Comparison of ENCODE assay signal across 23 mouse cellular contexts in the genomic region with DNA sequence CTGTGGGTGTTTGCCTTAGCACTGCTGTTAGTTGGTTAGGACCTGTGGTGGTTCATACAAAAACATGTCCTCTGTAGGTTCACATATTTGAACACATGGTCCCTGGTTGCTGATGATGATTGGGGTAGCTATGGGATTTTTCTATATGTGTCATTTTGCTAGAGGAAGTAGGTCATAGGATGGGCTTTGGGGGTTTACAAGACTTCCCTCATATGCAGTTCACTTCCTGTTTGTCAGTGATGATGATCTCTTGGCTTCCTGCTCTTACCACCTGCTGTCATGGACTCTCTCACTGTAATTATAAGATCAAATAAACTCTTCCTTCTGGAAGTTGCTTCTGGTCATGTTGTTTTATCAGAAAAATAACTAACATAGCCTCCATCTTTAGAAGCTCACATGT. TPM values are rescaled to one million over a fixed set of nuclear protein-coding genes. Genes with fewer than 3 reads are reported as not detected.
DNase-seq lines count a peak whose midpoint lies in the region; ATAC-seq and TF ChIP-seq lines count a peak whose summit lies in the region.
"Had no signal": no experiment of that assay in that cellular context is flagged by ENCODE, and none has a peak within 500 bp of the region (broad histone marks: within the 10 kb centered on the region; RNA-seq: fewer than 3 reads in every experiment).

No protein-coding gene starts in this region.

- TF ChIP-seq CTCF in midbrain, postnatal 0 days (IDR thresholded peaks at IDR 0.05), result no peak
- no peak for TF ChIP-seq CTCF in forebrain, postnatal 0 days (IDR thresholded peaks at IDR 0.05; ENCODE audit: low read depth)

- H3K36me3 ChIP-seq in splenic B cell, adult 2 months (ENCODE audit: control insufficient read depth, insufficient read depth, low read length, poor library complexity, severe bottlenecking), result no peaks in the 10 kb centered on the region
- H3K36me3 ChIP-seq in midbrain, postnatal 0 days (ENCODE audit: insufficient read depth, low read length), result no peaks in the 10 kb centered on the region
- H3K36me3 ChIP-seq in forebrain, postnatal 0 days (ENCODE audit: insufficient read depth), result no peaks in the 10 kb centered on the region
- H3K36me3 ChIP-seq: embryonic facial prominence, embryonic 10.5 days; embryonic facial prominence, embryonic 12.5 days; forebrain, embryonic 15.5 days had no signal

- no peaks in the 10 kb centered on the region for H3K9me3 ChIP-seq in midbrain, postnatal 0 days (ENCODE audit: low read length)
- no peaks in the 10 kb centered on the region for H3K9me3 ChIP-seq in forebrain, postnatal 0 days (ENCODE audit: low read length)
- H3K9me3 ChIP-seq: embryonic facial prominence, embryonic 10.5 days; embryonic facial prominence, embryonic 12.5 days; forebrain, embryonic 13.5 days; forebrain, embryonic 15.5 days had no signal

- no peak overlapping the region for H3K4me3 ChIP-seq in midbrain, postnatal 0 days (ENCODE audit: low read depth, low read length)
- H3K4me3 ChIP-seq in forebrain, postnatal 0 days (ENCODE audit: low read depth, low read length), result no peak overlapping the region
- H3K4me3 ChIP-seq: embryonic facial prominence, embryonic 10.5 days; embryonic facial prominence, embryonic 12.5 days; forebrain, embryonic 13.5 days; forebrain, embryonic 15.5 days had no signal

- H3K4me2 ChIP-seq in midbrain, postnatal 0 days (ENCODE audit: low read depth, low read length, poor library complexity, severe bottlenecking), result no peak overlapping the region
- H3K4me2 ChIP-seq in forebrain, postnatal 0 days (ENCODE audit: low read depth), result no peak overlapping the region
- H3K4me2 ChIP-seq: embryonic facial prominence, embryonic 12.5 days; forebrain, embryonic 13.5 days; forebrain, embryonic 15.5 days had no signal

- ATAC-seq in granulocyte monocyte progenitor cell, adult 5-6 weeks (replicated peaks; ENCODE audit: poor library complexity, severe bottlenecking), result peak; percentile 71
- peak; percentile 69; the same call in 1 of the 2 replicates for ATAC-seq in megakaryocyte progenitor cell, adult 5-6 weeks (replicated peaks; ENCODE audit: poor library complexity)
- ATAC-seq in midbrain, postnatal 0 days (ENCODE audit: low FRiP score), result no peak
- ATAC-seq in forebrain, postnatal 0 days, result no peak
- ATAC-seq: forebrain, embryonic 13.5 days; forebrain, embryonic 15.5 days had no signal

- no peaks in the 10 kb centered on the region for H3K4me1 ChIP-seq in midbrain, postnatal 0 days (ENCODE audit: insufficient read depth, low read length)
- H3K4me1 ChIP-seq in forebrain, postnatal 0 days (ENCODE audit: insufficient read depth), result no peaks in the 10 kb centered on the region
- H3K4me1 ChIP-seq: embryonic facial prominence, embryonic 10.5 days; embryonic facial prominence, embryonic 12.5 days; forebrain, embryonic 13.5 days; forebrain, embryonic 15.5 days had no signal

- no peaks in the 10 kb centered on the region for H3K27me3 ChIP-seq in splenic B cell, adult 2 months (ENCODE audit: control insufficient read depth, insufficient read depth, low read length, poor library complexity, severe bottlenecking)
- no peaks in the 10 kb centered on the region for H3K27me3 ChIP-seq in midbrain, postnatal 0 days (ENCODE audit: insufficient read depth, low read length)
- no peaks in the 10 kb centered on the region for H3K27me3 ChIP-seq in forebrain, postnatal 0 days (ENCODE audit: insufficient read depth, low read length)
- H3K27me3 ChIP-seq: embryonic facial prominence, embryonic 12.5 days; forebrain, embryonic 13.5 days; forebrain, embryonic 15.5 days had no signal

- H3K27ac ChIP-seq in midbrain, postnatal 0 days (ENCODE audit: low read depth, low read length), result no peak overlapping the region
- H3K27ac ChIP-seq in forebrain, postnatal 0 days (ENCODE audit: low read depth, low read length), result no peak overlapping the region
- H3K27ac ChIP-seq: embryonic facial prominence, embryonic 10.5 days; embryonic facial prominence, embryonic 12.5 days; forebrain, embryonic 13.5 days; forebrain, embryonic 15.5 days had no signal

- DNase-seq in 416B (ENCODE audit: low read depth), result peak; percentile 37
- DNase-seq in splenic B cell, adult 2 months (ENCODE audit: low read depth, low spot score), result peak; percentile 6
- no peak for DNase-seq in testis, postnatal 10 days (ENCODE audit: low spot score)
- no peak for DNase-seq in midbrain, postnatal 0 days (ENCODE audit: low spot score)
- no peak for DNase-seq in forebrain, postnatal 0 days
- DNase-seq: adrenal gland, adult 2 months; adrenal gland, postnatal 10 days; adrenal gland, postnatal 25 days; cerebellum, adult 11 months; cerebellum, adult 18-20 months; cerebellum, adult 8-10 months; cerebellum, adult 9-11 months; cerebellum, postnatal 14 days; cerebellum, postnatal 36 days had no signal

- no peak overlapping the region for H3K9ac ChIP-seq in midbrain, postnatal 0 days (replicated peaks; ENCODE audit: low read length, poor library complexity, severe bottlenecking)
- no peak overlapping the region for H3K9ac ChIP-seq in forebrain, postnatal 0 days
- H3K9ac ChIP-seq: embryonic facial prominence, embryonic 12.5 days; forebrain, embryonic 13.5 days; forebrain, embryonic 15.5 days had no signal

RNA-seq across cellular contexts. Expression of gene Syne1, which starts 7.5 kb away (rescaled TPM):
- total RNA-seq in granulocyte monocyte progenitor cell, adult 5-6 weeks (2014; fragmentation: Nextera tagmentation), result 13.2 and 23.7 TPM in 2 replicates
- 27.4 and 30.7 TPM in 2 replicates for total RNA-seq in granulocyte monocyte progenitor cell, adult 5-6 weeks (2017)
- total RNA-seq in megakaryocyte progenitor cell, adult 5-6 weeks (2015), result 36.1 and 37.0 TPM in 2 replicates
- 41.6 and 48.4 TPM in 2 replicates for total RNA-seq in megakaryocyte progenitor cell, adult 5-6 weeks (2017)
- total RNA-seq in midbrain, postnatal 0 days (2014; rRNA removed), result 99.3 and 107 TPM in 2 replicates
- polyA plus RNA-seq in midbrain, postnatal 0 days (2015; fragmentation: Nextera tagmentation; extraction: Ambion mirVana), result 15.1 and 18.6 TPM in 2 replicates
- 39.8 and 60.5 TPM in 2 replicates for total RNA-seq in forebrain, postnatal 0 days (2014; rRNA removed)
- 5.0 and 11.2 TPM in 2 replicates for polyA plus RNA-seq in forebrain, postnatal 0 days (2015; fragmentation: Nextera tagmentation; extraction: Ambion mirVana)

RNA-seq across cellular contexts. Expression of gene Myct1, which starts 34.8 kb away (rescaled TPM):
- 2.1 and 5.4 TPM in 2 replicates for total RNA-seq in granulocyte monocyte progenitor cell, adult 5-6 weeks (2014; fragmentation: Nextera tagmentation)
- 1.1 and 1.4 TPM in 2 replicates for total RNA-seq in granulocyte monocyte progenitor cell, adult 5-6 weeks (2017)
- total RNA-seq in megakaryocyte progenitor cell, adult 5-6 weeks (2015), result 2.9 and 7.4 TPM in 2 replicates
- total RNA-seq in megakaryocyte progenitor cell, adult 5-6 weeks (2017), result 1.7 and 2.8 TPM in 2 replicates
- total RNA-seq in midbrain, postnatal 0 days (2014; rRNA removed), result 0.28 and 0.38 TPM in 2 replicates
- 0.61 and 0.79 TPM in 2 replicates for polyA plus RNA-seq in midbrain, postnatal 0 days (2015; fragmentation: Nextera tagmentation; extraction: Ambion mirVana)
- 0.54 and 0.90 TPM in 2 replicates for total RNA-seq in forebrain, postnatal 0 days (2014; rRNA removed)
- polyA plus RNA-seq in forebrain, postnatal 0 days (2015; fragmentation: Nextera tagmentation; extraction: Ambion mirVana), result 0.79 and 0.81 TPM in 2 replicates
- total RNA-seq: ES-E14, MEL had no signal
- polyA plus RNA-seq: C2C12 had no signal

Comparison
In these comparisons a context has a peak if more than half of its experiments do, and no peak if none do; other contexts are left out.
1. DNase-seq: peak in 416B (single experiment) and splenic B cell, adult 2 months (single experiment); none in testis, postnatal 10 days (single experiment), midbrain, postnatal 0 days (single experiment) and forebrain, postnatal 0 days (single experiment).
2. ATAC-seq: peak in granulocyte monocyte progenitor cell, adult 5-6 weeks (single experiment) and megakaryocyte progenitor cell, adult 5-6 weeks (single experiment); none in midbrain, postnatal 0 days (single experiment) and forebrain, postnatal 0 days (single experiment).